Mouse (Mus musculus) layer of hippocampus, postnatal 10 days (tissue): Measurements from ENCODE around the gene Macf1. TPM values are rescaled to one million over a fixed set of nuclear protein-coding genes. Genes with fewer than 3 reads are reported as not detected.
"Not testable (repeated sequence)": the region's sequence is repeated elsewhere in the genome, so short reads cannot be mapped to it uniquely, and the experiment has no call there.

Experiments used
- DNase-seq, 2 experiments: peaks; one replicate each; pipeline ENCODE4 v3.0.0; 2021; ENCODE audit warnings: low spot score in 2 of 2
- total RNA-seq, 2 experiments: library from RNA; stranded (reverse); gene quantifications; 2 replicates each; pipeline ENCODE4 v1.2.3; 2021

The Macf1 gene
- total RNA-seq, 2 experiments from 2014 or later, result 242 to 248 TPM

DNA sequence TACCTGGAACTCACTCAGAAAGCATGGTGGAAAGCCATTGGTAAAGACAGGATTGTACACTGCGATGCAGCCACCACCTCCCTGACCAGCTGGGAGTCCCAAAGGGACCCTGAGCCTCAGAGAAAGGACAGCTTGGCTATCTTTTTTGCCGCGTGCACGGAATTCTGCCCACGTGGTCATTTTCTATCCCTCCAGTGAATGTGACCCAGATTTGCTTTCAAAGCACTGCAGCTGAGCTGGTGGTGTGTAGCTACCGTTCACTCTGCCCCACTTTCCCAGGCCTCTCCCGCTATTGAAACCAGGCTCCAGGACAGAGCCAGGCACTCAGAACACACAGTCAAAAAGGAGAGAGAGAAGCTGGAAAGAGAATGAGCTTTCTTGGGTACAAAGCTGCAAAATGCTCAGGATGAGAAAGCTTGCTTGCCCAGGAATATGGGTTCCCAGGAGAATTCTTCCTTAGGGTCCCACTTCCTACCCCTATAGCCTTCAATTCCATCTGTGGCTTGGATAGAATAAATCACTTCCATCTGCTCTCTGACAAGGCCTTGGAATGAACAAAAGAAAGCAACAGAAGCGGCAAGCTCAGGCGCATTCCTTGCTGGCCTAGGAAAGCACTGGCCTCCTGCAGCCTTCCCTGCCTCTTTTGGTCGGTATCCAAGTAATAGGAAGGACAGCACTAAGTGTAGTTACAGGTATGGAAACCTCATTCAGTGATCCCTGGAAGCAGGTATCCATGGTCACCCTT is 6.9 kb downstream of the Macf1 start:
- DNase-seq, result peak; percentile 56 to 57

DNA sequence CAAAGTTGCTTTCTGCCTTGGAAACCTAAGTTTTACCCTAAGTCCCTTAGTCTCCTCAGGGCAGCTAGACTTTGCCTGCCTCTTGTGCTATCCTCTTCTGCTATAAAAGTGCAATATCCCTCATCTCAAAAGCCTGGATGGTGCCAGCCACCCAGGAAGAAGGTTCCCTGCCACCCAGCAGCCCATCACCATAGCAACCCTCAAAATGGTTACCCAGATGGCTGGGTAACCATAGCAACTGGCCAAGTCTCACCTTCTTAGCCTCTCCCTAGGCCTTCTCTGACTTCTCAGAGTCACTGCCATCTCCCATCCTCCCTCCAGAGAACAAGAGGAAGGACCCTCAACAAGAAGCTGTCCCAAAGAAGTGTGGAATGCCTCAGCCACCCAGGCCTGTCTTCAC is 13.6 kb downstream of the Macf1 start:
- DNase-seq, result no peak

DNA sequence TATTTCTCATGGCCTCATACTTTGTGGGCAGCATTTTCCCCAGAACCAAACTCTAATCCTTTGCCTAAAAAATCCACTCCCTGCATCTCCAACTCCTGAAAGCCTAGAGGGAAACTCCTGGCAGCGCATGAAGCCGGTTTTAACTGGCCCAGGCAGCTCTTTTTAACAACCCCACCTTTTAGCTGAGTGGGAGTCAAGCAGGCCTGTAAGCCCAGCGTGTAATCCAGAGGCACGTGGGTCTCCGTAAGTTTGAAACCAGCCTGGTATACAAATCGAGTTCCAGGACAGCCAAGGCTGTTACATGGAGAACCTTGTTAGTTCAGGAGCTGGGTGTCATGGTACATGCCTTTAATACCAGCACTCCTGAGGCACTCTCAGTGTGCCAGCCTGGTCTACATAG is 14.5 kb downstream of the Macf1 start:
- DNase-seq, result no peak

DNA sequence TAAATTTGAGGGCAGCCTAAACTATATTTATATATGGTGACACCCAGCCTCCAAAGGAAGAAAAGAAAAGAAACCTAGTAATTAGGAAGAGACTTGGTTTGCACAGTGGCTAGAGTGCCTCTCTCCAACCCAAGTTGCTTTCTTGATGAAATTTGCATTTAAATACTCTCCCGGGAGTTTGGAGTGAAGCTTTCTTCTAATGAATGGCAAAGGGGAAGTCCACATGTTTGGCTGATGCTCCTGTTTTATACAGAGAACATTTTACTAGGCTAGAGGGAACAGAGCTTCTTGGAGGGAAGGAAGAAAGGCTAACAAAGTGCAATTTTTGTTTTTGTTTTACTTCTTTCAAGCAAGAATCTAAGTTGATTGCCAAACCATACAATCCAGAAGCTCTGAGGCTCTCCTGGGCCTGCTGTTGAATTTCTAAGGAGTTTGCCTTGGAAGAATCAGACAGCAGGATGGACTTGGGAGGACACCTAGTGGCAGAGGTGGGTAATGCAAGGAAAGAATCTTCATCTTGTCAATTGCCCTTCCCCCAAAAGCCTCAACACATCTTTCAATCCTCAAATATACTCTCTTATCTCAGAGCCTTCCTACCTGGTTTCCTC is 16.8 kb downstream of the Macf1 start:
- peak; percentile 88 to 90 for DNase-seq

DNA sequence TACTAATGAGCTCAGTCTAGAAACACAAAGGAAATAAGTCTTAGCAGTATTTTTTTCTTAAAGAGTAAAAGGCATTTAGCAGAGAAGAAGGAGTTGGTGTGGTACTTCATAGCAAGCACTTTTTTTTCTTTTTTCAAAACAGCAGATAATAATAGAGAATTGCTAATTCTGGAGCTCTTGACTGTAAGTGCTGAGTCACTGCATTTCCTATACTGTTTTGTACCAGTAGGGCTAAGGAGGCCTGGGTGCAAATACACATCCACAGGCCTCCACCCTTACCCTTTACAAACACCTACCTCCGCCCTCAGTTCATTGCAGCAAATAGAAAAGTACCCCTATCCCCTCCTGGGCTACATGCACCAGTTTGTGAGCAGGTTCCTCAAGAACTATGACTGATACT is 17.6 kb downstream of the Macf1 start:
- DNase-seq, result no peak

DNA sequence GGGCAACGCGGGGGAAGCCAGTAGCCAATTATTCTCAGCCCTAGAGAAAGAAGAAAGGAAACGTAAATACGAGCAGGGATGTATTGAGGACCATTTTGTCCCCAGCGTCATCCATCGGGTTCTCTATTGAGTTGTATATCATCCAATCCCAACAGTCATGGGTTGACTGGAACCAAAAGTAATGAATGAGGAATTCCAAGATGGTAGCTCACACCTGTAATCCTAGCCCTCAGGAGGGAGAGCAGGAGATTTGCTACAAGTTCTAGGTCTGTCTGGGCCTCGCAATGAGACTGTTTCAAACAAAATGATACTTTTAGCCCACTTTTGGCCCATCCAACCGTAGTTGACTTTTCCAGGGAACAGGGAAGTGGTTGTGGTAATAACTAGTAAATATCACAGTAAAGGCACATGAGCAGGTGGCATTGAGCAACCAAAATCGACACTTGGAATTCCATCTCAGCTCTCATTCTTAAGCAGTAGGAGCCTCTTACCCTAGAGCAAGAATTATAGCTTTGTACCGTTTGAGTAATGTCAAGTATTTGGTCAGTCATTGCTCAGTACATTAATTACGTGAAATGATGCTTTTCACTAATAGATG is 18.4 kb downstream of the Macf1 start:
- DNase-seq, result no peak

DNA sequence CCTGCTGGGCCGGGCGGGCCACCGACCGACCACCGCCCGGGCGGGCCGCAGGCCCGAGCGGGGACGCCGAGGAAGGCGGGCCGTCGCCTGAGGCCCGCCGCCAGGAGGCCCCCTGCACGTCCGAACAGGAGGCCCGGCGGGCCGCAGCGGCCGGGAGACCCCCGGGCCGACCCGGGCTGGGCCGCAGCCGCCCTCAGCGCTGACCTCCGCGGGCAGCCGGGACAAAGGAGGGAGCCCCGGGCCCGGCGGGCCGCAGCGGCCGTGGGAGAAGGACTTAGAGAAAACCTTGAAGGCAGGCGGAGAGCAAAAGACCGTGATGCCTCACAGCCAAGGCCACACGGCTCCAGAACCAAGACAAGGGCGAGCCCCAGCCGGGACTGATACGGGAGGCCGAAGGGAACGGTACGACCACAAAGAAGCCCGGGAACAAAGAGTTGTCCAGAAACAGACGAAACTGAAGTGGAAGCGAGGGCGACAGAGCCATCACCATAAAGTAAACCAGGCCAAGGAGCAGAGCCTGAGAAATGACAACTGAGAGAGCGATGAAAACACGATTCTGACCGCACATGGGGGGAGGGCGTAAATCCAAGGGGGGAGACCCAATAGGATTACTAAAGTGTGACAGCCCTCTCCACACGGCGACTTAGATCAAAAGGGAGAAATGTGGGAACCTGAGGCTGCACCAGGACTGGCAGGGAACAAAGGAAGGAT is 19.1 kb downstream of the Macf1 start:
- peak in 1 of 2 experiments; percentile 52 for DNase-seq

DNA sequence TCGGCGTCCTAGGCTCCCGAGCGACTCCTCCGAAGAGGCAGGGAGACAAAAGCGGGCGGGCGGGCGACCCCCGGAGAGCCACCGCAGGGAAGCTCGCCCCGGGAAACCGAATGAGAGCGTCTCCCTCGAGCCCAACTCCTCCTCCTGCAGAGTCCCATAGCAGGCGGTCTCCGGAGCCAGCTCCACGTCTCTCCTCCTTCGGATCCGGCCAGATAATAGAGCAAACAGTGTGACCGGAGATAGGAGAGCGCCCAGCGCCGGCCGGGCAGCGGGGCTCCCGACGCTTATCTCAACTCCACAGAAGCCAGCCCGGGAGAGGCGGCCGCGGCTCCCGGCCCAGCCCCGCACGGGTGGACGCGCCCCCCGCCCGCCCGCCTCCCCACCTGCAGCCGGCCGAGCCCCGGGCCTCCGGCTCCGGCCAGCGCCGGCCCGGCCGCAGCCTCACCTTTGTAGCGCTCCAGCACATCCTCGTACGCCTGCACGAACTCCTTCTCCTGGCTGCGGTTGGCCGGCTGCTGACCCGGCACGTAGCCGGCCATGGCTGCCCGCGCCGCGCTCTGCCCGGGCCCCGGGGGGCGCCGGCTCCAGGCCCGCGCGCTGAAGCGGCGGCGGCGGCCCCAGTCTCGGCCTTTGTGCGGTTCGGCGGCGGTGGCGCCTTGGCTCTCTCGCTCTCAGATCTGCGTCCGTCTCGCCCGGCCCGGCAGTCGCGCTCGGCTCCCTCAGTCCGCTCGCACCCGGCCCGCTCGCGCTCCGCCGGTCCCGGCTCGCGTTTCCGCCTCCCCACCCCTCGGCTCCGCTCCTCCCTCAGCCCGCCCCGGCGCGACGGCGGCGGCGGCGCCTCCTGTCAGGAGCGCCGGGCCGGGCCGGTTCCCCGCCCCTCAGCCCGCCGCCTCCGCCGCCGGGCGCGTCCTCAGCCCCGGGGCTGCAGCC is 19.9 kb downstream of the Macf1 start:
- peak; percentile 61 to 75 for DNase-seq

DNA sequence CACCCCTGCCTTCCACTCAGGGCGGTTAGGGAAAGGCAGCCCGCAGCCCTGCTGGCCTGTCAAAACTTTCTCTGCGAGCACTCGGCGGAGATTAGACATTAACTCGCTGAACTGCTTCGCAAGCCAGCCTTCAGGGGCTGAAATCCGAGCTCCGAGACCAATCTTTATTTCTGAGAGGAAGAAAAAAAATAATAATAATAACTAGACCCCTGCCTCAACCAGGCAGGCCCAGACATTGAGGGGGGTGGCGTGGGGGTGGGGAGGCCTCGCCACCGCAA is 20.5 kb downstream of the Macf1 start:
- DNase-seq, result no peak

DNA sequence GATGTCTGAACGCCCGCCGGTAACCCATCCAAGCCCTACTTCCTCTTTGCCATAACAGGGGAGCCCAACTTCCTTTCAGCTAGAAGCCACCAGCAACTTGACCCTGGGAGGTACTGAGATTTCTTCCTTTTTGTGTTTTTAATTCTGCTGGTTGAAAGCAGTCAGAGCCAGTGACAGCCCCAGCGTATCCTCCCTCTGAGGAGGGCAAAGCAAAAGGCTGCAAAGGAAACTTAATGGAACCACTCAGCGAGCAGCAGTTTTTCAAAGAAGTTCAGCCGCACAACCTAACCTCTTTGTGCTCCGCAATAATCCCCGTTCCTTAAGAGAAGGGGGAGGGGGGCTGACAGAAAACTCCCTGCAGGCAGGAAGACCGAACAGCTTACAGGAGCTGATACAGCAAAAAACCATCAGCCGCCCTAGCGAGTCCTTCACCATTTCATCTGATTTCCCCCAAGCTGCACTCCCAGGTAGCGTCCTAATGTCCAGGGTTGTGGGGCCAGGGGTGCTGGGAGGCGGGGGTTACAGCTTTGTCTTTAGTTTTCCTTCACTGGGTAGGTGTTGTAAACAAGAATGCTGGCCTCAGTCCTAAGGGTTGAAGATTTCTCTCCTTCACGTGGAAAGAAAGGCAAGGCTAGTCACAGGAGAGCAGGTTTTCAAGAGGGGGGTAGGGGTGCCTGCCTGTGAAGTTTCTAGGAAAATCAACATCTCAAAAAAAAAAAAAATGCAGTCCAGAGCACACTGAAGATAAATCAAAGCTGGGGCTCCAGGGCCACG is 21.1 kb downstream of the Macf1 start:
- no peak for DNase-seq

DNA sequence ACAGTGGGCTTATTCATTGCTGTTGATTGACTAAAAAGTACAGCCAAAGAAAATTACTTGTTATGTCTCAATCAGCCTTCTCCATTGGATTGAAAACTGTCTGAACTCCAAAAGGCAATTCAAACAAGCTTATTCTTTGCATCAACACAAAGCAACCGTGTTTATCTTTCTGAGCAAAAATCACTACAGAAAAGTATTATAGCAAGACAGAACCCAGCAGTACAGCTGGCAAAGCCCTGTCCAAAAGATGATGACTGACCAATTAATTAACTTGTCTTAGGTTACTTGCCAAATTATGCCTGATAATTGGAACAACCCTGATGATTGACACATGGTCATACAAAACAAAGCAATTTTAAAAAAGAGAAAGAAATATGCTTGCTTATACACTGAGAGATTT is 26.0 kb downstream of the Macf1 start:
- no peak for DNase-seq

DNA sequence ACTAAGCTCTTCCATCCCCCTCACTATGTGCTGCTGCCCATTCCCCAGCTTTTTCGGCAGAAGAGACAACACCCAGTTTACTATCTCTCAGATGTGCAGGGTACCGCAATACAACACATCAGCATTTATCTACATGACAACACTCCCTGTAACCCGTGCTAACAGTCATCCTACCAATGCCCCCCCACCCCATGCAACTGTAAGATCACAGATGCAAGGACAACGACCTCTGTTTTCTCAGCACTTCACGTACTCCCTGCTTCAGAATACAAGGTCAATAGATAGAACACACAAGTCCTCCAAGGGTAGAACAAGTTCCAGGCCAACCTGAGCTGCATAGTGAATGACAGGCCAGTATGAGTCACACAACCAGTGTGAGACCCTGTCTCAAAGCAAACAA is 28.9 kb downstream of the Macf1 start:
- no peak for DNase-seq

DNA sequence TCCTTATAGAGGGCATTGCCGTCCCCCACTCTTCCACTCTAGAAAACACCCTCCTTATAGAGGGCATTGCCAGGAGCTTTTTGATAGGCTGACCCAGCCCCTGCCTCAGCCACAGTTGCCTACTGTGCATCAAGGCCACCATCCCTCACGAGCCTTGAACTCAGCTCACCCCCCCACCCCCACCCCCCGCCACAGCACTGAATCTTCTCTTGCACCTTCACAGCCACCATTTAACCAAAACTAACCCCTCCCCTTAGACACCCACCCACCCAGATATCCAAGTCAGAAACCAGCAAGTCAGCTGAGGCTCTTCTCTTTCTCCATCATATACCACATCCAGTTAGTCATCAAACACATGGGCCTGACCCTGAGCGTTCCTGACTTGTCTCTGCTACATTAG is 29.6 kb downstream of the Macf1 start:
- DNase-seq, result no peak

DNA sequence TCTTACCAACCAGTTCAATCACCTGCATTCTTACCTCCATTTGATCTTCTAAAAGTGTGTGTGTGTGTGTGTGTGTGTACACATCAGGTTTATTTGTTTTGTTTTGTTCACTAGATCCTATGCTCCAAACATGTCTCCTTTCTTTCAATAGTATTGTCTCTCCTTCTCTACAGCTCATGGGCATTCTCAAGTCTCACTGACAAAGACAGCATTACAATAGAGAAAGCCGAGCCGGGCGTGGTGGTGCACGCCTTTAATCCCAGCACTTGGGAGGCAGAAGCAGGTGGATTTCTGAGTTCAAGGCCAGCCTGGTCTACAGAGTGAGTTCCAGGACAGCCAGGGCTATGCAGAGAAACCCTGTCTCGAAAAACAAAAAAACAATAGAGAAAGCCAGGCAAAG is 30.7 kb downstream of the Macf1 start:
- not testable (repeated sequence) for DNase-seq

DNA sequence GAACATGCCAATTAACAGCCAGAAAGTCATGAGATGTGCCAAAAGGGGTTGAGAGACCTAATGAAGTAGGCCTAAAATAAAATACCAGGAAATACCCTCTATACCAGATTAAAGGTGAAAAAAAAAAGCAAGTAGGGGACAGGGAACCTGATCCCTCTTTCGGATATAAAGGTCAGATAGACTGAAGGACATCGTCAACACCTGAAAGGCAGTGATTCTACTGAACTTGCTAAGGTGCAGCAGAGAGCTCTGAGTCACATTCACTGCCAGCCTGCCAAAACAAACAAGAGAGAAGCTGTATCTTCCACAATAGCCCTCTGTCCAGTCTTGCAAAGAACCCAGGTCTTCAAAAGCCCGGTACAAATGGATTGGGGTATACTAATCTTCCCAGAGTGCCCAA is 32.0 kb downstream of the Macf1 start:
- DNase-seq, result no peak

DNA sequence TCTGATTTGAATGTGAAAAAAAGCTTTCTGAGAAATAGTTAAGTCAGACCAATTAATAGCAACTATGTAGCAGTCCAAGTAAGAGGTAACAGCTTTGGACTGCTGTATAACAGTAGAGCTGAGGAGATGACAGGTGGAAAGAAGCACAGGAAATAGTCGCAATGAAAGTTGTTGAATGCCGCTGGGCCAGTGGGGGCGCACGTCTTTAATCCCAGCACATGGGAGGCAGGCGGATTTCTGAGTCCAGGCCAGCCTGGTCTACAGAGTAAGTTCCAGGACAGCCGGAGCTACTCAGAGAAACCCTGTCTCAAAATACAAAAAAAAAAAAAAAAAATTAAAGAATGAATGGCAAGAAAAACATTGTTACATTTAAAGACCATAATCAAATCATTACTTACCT is 35.0 kb downstream of the Macf1 start:
- no peak for DNase-seq

DNA sequence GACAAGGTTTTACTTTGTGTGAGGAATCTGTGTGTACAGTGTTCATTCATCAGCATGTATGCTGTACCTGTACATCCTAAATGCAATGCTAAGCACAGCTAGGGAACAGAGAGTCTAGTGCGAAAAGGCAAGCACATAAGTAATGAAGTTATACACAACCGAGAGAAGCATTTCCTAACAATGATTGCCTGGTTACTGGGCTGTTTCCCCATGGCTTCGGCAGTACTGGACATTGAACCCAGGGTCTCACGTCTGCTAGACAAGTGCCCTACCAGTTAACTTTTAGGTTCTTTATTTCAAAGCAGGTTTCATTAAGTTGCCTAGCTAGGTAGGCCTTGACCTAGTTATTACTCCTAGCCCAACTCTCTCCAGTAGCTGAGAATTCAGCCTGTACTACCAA is 36.5 kb downstream of the Macf1 start:
- no peak for DNase-seq

DNA sequence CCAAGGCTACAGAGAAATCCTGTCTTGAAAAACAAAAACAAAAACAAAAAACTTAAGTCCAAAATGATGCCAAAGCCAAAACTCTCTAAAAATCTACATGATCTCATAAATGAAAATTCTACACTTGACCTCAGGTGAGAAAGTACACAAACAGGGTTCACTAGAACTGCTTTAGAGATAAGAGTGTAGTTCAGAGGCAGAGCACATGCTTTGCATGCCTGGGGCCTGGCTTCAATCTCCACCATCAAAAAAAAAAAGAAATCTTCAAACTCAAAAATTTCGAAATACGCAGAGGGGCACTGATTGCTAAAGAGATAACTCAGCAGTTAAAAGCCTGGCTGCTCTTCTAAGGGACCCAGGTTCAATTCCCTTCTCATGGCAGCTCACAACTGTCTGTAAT is 37.1 kb downstream of the Macf1 start:
- no peak for DNase-seq

DNA sequence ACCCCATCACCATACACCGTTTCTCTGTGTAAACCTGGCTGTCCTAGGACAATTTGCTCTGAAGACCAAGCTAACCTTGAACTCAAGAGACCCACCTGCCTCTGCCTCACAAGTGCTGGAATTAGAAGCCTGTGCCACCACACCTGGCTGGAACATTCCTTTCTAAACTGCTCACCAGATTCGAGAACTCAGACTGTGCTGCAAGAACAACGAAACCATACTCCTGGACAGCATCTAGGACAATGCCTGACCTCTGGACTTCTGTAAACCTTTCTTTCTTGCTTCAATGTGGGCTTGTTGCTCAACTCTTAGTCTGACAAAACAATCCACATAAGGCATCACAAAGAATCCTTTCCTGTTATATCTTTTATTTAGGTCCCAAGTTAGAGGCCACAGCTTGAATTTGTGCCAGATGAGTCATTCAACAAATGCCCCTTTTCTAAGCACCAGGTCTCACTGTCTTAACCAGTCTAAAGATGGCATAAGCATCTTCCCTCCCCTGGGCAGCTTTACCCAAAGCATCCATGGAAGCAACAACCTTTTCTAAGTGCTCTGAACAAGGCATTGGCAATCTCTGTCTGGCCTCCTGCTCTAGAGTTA is 38.8 kb downstream of the Macf1 start:
- no peak for DNase-seq

DNA sequence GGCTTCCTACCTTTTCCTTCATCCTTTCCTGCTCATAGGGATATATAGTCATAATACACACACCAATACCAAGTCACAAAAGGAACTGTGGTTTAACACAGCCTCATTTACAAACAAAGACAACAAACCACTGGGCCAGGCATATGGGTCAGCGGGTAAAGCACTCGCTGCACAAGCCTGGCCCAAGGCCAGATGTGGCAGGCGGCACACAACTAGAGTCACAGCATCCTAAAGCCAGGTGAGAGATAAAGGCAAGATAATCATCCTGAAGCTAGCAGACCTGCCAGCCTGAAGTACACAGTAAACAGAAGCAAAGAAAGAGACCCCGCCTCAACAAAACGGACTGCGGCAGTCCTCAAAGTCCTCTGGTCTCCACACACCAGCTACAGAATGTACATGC is 40.6 kb downstream of the Macf1 start:
- no peak for DNase-seq
